Mouse (Mus musculus) liver, embryonic 11.5 days (tissue): ENCODE results near the gene Dlgap3. TPM values are rescaled to one million over a fixed set of nuclear protein-coding genes. Genes with fewer than 3 reads are reported as not detected.

ENCODE experiments used
- ATAC-seq: fragments of 200-750 bp; cut with Nextera tagmentation; replicated peaks from 2 replicates; pipeline ENCODE4 v1.8.0; 2017; ENCODE audit warnings: moderate number of reproducible peaks, mild to moderate bottlenecking, moderate TSS enrichment, moderate library complexity; ENCODE audit not compliant: low FRiP score
- DNase-seq: peaks from one replicate; pipeline ENCODE4 v3.0.0-alpha.2; 2017; ENCODE audit warnings: low spot score
- H3K27ac ChIP-seq: fragments of 300-500 bp; sonication (generic); 2 replicates; pipeline ENCODE4 v1.5.1; 2014; ENCODE audit warnings: mild to moderate bottlenecking, low read depth, low read length, control low read depth
- H3K27me3 ChIP-seq: fragments of 300-500 bp; sonication (generic); replicated peaks from 2 replicates; pipeline ENCODE4 v1.6.1; 2014; ENCODE audit warnings: low read length, mixed read lengths; ENCODE audit not compliant: control insufficient read depth, insufficient read depth
- H3K36me3 ChIP-seq: fragments of 300-500 bp; sonication (generic); 2 replicates; pipeline ENCODE4 v1.6.1; 2014; ENCODE audit warnings: mild to moderate bottlenecking, low read length, moderate library complexity, mixed read lengths; ENCODE audit not compliant: control insufficient read depth, insufficient read depth
- H3K4me1 ChIP-seq: fragments of 300-500 bp; sonication (generic); replicated peaks from 2 replicates; pipeline ENCODE4 v1.6.1; 2014; ENCODE audit warnings: low read length, mixed read lengths; ENCODE audit not compliant: control insufficient read depth, insufficient read depth
- H3K4me2 ChIP-seq: fragments of 300-500 bp; sonication (generic); 2 replicates; pipeline ENCODE4 v1.6.1; 2014; ENCODE audit warnings: mild to moderate bottlenecking, control low read depth, moderate library complexity
- H3K4me3 ChIP-seq: fragments of 300-500 bp; sonication (generic); 2 replicates; pipeline ENCODE4 v1.5.1; 2014; ENCODE audit warnings: low read depth, low read length, control low read depth
- H3K9ac ChIP-seq: fragments of 300-500 bp; sonication (generic); 2 replicates; pipeline ENCODE4 v1.6.1; 2014; ENCODE audit warnings: low read depth, low read length, control low read depth
- H3K9me3 ChIP-seq: fragments of 300-500 bp; sonication (generic); 2 replicates; pipeline ENCODE4 v1.6.1; 2016; ENCODE audit warnings: low read length, inconsistent platforms, mixed read lengths; ENCODE audit not compliant: control insufficient read depth
- WGBS: fragments of 180-500 bp; shearing (Covaris S2); extraction: QIAGEN DNeasy Blood & Tissue Kit; methylation state at CpG from one replicate; pipeline ENCODE4 v1.1.7; 2014; 5-methylcytosine and 5-hydroxymethylcytosine counted together
- polyA plus RNA-seq: library from polyadenylated mRNA; unstranded; fragments of >200 nt; fragmentation: Nextera tagmentation; extraction: Ambion mirVana; gene quantifications from 2 replicates; pipeline ENCODE4 v1.2.1, GENCODE M21; 2014

The Dlgap3 gene
- polyA plus RNA-seq, 1 experiment from 2014 or later = 1.4 TPM

DNA sequence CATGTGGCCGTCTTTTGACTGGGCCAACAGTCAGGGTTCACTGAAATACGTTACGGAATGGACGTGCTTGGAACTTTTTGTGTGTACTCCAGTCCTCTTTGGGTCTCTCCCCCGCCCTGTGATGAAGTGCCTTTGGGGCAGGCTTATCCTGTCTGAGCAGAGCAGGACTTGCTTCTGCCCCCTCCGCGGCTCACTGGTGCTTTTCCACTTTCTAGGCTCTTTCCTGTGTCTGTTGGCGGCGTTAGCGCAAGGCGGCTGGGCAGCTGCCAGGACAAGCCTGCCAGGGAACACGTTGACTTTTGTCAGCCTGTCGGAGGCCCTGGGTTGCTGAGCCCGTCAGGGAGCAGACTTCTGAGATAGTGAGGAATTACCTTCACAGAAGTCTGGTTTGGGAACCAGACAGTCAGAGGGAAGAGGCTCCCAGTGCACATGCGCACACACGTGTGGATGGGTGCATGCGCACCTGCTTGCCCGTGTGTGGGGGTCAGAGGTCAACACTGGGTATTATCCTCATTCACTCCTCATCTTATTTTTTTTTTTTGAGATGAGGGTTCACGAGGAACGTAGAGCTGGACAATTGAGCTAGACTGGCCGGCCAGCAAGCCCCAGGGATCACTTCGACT is 83.1 kb downstream of the Dlgap3 start:
- Histone ChIP-seq H3K4me3 (no peak overlapping the region), H3K36me3 (peaks cover 11% of the 10 kb centered on the region; the same call in 1 of the 2 replicates), H3K4me1 (no peaks in the 10 kb centered on the region), H3K4me2 (peak overlapping the region; percentile 47), H3K9me3 (no peaks in the 10 kb centered on the region), H3K27ac (no peak overlapping the region), H3K27me3 (no peaks in the 10 kb centered on the region), H3K9ac (no peak overlapping the region)
- no peak for DNase-seq
- WGBS = 50% methylated on average over 22 of the region's 22 CpGs
- no peak for ATAC-seq

DNA sequence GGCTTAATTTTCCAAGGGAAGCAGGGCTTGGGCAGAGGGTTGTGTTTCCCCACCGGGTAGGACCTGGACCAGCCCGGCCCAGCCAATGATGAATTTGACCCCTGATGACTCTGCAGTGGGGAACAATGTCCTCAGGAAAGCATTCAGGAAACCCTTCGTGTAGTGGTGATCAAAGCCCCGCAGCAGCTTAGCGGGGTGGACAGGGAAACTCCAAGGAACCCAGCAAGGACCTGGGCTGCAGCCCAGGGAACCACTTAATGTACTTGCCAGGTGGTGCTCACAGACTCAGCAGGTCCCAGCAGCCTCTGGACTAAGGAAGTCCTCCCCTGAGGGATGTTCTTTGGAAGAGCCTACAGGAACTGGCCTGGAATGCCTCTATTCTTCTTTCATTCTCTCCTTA is 87.7 kb downstream of the Dlgap3 start:
- no peak for ATAC-seq
- no peak overlapping the region for H3K9ac ChIP-seq
- 0 out of 2 replicates have a peak, but pooled peaks cover 3% of the 10 kb centered on the region for H3K4me1 ChIP-seq
- no peak for DNase-seq
- H3K27ac ChIP-seq = no peak overlapping the region
- H3K4me3 ChIP-seq = no peak overlapping the region
- WGBS = 34% methylated on average over 5 of the region's 5 CpGs
- H3K27me3 ChIP-seq = no peaks in the 10 kb centered on the region
- H3K36me3 ChIP-seq = no peaks in the 10 kb centered on the region
- no peaks in the 10 kb centered on the region for H3K9me3 ChIP-seq
- no peak overlapping the region for H3K4me2 ChIP-seq

DNA sequence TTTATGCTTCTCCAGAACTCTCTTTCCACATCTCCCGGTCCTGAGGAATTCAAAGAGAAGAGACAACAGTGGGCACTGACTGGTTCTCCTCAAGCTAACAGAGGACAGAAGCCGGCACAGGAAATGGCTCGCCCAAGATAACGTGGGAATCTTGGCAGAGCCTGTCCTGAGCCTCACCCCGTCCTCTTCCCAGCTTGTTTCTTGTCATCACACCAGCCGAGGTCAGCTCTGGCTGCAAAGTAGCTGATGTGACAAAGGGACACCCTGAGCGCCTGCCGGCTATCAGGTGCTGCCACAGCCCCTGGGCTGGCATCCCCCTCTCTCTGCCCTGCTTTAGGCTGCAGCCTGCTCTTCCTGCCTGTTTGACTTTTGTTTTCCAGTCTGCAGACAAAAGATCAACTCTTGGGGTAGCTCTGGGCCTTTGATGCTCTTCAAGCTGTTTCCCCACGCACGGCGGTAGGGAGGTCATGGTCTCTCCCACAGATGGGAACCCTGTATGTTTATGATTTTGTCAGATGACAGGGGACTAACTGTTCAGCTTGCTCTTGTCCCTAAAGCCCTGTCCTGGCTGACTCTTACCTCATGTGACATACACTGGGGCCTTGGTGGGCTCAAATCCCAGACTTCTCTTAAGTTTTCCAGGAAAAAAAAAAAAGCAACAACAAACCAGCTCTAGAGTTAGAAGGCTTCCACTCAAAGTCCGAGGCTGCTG is 89.3 kb downstream of the Dlgap3 start:
- DNase-seq (peak; percentile 44), ATAC-seq (peak; percentile 20)
- H3K9me3 ChIP-seq = no peaks in the 10 kb centered on the region
- H3K4me2 ChIP-seq = no peak overlapping the region
- 29% methylated on average over 12 of the region's 12 CpGs for WGBS
- H3K4me3 ChIP-seq = no peak overlapping the region
- no peak overlapping the region for H3K9ac ChIP-seq
- no peaks in the 10 kb centered on the region for H3K36me3 ChIP-seq
- no peaks in the 10 kb centered on the region for H3K27me3 ChIP-seq
- H3K27ac ChIP-seq = no peak overlapping the region
- H3K4me1 ChIP-seq = peaks cover 3% of the 10 kb centered on the region; the same call in 1 of the 2 replicates

DNA sequence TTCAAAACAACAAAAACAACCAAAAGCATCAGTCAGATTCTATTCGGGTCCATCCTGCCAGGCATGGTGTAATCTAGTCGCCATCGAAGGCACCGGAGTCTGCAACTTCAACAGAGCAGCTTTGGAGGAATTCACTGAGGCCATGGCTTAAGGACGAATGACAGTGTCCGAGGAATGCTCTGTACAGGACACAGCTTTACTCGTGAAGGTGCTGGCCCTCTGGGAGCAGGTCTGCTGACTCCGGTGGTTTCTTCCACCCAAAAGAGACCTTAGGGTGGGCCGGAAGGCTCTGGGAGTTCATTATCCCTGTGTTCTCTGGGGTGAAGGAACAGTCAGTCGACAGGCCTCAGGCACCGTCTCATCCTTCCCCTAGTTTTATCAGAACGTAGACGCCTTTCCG is 92.6 kb downstream of the Dlgap3 start:
- no peaks in the 10 kb centered on the region for H3K9me3 ChIP-seq
- no peaks in the 10 kb centered on the region for H3K27me3 ChIP-seq
- WGBS = 80% methylated on average over 14 of the region's 14 CpGs
- no peak overlapping the region for H3K27ac ChIP-seq
- ATAC-seq = no peak
- no peaks in the 10 kb centered on the region for H3K36me3 ChIP-seq
- no peak overlapping the region for H3K4me3 ChIP-seq
- H3K4me1 ChIP-seq = peaks cover 8% of the 10 kb centered on the region
- no peak for DNase-seq
- no peak overlapping the region for H3K4me2 ChIP-seq
- no peak overlapping the region for H3K9ac ChIP-seq

GRCm38 (mm10) chr4:127263438-127264182 is 94.6 kb downstream of the Dlgap3 start:
- Histone ChIP-seq H3K4me2 (peak overlapping the region; percentile 41), H3K27ac (peak overlapping the region; percentile 58), H3K27me3 (no peaks in the 10 kb centered on the region), H3K9me3 (no peaks in the 10 kb centered on the region), H3K36me3 (no peaks in the 10 kb centered on the region), H3K4me1 (peaks cover 6% of the 10 kb centered on the region), H3K4me3 (no peak overlapping the region), H3K9ac (no peak overlapping the region)
- ATAC-seq (peak; percentile 64), DNase-seq (peak; percentile 52)
- WGBS = 42% methylated on average over 19 of the region's 19 CpGs

- H3K4me3 ChIP-seq = no peak overlapping the region
- DNase-seq (no peak), ATAC-seq (peak; percentile 9; the same call in 1 of the 2 replicates)
- no peaks in the 10 kb centered on the region for H3K36me3 ChIP-seq
- no peak overlapping the region for H3K27ac ChIP-seq
- peaks cover 6% of the 10 kb centered on the region for H3K4me1 ChIP-seq
- no peak overlapping the region for H3K9ac ChIP-seq
- peak overlapping the region; percentile 41 for H3K4me2 ChIP-seq
- 33% methylated on average over 5 of the region's 5 CpGs for WGBS
- H3K27me3 ChIP-seq = no peaks in the 10 kb centered on the region
- H3K9me3 ChIP-seq = no peaks in the 10 kb centered on the region
Measured at GRCm38 (mm10) chr4:127264183-127264554, 95.2 kb downstream of the Dlgap3 start.

GRCm38 (mm10) chr4:127278451-127279001 is 109.5 kb downstream of the Dlgap3 start:
- no peak for DNase-seq
- H3K27me3 ChIP-seq = no peaks in the 10 kb centered on the region
- H3K27ac ChIP-seq = no peak overlapping the region
- no peak overlapping the region for H3K4me2 ChIP-seq
- WGBS = 51% methylated on average over 9 of the region's 9 CpGs
- H3K36me3 ChIP-seq = no peaks in the 10 kb centered on the region
- no peak overlapping the region for H3K9ac ChIP-seq
- ATAC-seq = no peak
- no peaks in the 10 kb centered on the region for H3K4me1 ChIP-seq
- H3K4me3 ChIP-seq = no peak overlapping the region
- no peaks in the 10 kb centered on the region for H3K9me3 ChIP-seq

DNA sequence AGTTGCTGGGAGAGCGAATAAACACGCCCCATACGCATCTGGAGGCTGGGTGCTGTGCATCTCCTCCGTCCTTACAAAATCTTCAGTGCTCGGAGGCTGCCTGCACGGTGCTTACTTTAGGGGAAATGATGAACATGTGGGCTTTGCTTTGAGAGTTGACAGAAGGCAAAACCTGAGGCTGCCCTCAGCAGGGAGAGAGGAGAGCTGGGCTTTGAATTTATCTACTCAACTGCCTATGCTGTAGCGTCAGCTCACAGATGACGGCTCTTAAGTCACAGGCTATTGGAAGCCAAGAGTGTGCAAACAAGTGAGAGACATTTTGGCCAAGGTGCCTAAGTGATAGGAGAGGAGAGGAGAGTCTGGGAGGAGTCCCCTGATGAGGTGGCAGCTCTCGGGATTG is 110.2 kb downstream of the Dlgap3 start:
- Histone ChIP-seq H3K36me3 (no peaks in the 10 kb centered on the region), H3K4me1 (no peaks in the 10 kb centered on the region), H3K9me3 (no peaks in the 10 kb centered on the region), H3K27me3 (no peaks in the 10 kb centered on the region), H3K27ac (no peak overlapping the region), H3K9ac (no peak overlapping the region), H3K4me2 (no peak overlapping the region), H3K4me3 (no peak overlapping the region)
- ATAC-seq (no peak), DNase-seq (no peak)
- 74% methylated on average over 9 of the region's 9 CpGs for WGBS
